Mouse (Mus musculus): Measurements from ENCODE around the gene Gripap1.

DNA sequence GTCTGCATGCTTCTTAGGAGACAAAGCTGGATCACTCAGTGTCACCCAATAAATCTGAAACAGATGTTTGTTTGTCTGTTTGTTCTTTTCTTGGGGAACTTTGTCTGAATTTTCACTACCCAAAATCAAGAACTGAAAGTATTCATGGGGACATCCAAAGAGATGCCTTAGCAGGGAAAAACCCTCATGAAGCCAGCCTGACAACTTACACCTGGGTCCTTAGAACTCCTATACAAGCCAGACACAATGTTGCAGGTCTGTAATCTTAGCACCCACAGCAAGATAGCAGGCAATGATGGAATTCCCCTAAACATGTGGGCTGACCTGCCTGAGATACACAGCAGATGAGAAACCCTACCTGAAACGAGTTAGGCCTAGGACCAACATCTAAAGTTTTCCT lies 44.6 kb upstream of the Gripap1 start:
- TF ChIP-seq EP300 (IDR thresholded peaks at IDR 0.05; ENCODE audit: low read depth) (no peak), CTCF (IDR thresholded peaks at IDR 0.05; ENCODE audit: low read depth) (no peak)
